Mouse (Mus musculus): Measurements from ENCODE around the gene Ttc27.

DNA sequence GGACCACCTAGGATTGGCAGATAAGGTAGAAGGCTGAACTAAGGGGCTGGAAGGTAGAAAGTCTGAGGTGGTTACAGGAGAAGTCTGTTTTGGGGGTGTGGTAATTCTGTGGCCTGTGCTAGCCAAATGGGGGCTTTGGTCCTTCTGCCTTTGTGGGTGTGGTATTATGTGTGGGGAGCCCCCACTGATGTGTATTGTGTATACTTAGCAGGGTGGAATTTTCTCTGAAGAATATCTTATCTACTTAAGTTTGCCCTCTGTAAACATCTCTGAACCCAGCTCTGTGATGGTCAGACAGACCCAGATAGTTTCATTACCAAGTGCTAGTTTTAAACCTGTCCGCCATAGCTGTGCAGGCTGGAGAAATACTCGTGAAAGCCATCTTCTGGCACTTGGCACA lies 141.8 kb downstream of the Ttc27 start:
- no peak for TF ChIP-seq CTCF (IDR thresholded peaks at IDR 0.05)
- no peak for TF ChIP-seq EP300 (IDR thresholded peaks at IDR 0.05)

Measured in lung, postnatal 0 days (tissue).